Mouse (Mus musculus) yolk sac, embryonic 10.5 days (tissue): ENCODE results near the gene Olfr1036.
"Not testable (repeated sequence)": the region's sequence is repeated elsewhere in the genome, so short reads cannot be mapped to it uniquely, and the experiment has no call there.

Experiments
- DNase-seq: peaks from one replicate; pipeline ENCODE4 v3.0.0-alpha.2; 2017; ENCODE audit warnings: low spot score

The Olfr1036 gene

DNA sequence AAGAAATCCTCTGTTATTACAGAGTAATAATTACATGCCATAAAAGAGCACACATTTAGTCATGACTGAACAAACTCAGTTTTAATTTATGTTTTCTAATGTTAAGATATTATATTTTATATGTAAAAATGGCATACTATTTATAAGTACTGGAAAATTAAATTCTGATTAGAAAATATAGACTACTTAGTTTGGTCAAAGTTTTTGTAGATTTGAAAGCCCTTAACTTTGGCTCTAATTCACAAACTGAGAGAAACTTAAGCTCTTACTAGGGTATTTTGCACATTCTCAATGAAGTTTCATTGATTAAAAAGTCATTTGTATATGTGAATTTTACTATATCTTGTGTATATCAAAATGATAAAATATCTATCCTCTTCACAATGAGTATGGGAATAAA is at the start of gene Olfr1036:
Gene Olfr1036, plus strand, starts transcription at position 301 of the 400 bp plus-strand sequence.
- DNase-seq: not testable (repeated sequence)

DNA sequence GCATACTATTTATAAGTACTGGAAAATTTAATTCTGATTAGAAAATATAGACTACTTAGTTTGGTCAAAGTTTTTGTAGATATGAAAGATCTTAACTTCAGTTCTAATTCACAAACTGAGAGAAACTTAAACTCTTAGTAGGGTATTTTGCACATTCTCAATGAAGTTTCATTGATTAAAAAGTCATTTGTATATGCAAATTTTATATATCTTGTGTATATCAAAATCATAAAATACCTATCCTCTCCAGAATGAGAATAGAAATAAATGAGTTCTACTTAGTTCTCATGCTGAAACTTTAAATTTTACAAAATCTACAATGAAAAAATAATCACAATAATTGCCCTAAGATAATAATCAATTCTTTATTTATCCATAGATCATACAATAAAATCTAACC is 28.2 kb upstream of the Olfr1036 start, which contains the start of gene Olfr1034:
Gene Olfr1034, plus strand, starts transcription at position 301 of the 400 bp plus-strand sequence.
- no peak for DNase-seq

DNA sequence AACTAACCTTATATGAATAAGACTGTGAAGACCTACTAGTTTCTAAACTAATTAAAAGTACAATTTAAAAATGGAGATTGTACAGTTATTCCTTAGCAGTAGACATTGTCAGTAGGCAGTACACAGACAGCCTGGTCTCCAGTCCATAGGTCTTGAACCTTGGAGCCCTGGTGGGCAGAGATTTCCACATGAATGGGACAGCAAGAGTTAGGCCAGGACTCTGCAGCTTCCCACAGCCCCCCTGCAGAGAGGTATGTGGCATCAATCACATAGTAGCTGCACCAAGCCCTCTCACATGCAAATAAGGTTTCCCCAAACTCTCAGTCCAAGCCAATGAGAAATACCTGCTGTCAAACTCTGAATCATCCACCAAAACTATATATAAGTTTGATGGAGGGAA is 23.0 kb upstream of the Olfr1036 start:
- not testable (repeated sequence) for DNase-seq

DNA sequence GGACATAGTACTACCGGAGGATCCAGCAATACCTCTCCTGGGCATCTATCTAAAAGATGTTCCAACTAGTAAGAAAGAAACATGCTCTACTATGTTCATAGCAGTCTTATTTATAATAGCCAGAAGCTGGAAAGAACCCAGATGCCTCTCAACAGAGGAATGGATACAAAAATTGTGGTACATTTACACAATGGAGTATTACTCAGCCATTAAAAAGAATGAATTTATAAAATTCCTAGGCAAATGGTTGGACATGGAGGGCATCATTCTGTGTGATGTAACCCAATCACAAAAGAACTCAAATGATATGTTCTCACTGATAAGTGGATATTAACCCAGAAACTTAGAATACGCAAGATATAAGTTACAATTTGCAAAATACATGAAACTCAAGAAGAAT is 10.0 kb upstream of the Olfr1036 start:
- DNase-seq: not testable (repeated sequence)

DNA sequence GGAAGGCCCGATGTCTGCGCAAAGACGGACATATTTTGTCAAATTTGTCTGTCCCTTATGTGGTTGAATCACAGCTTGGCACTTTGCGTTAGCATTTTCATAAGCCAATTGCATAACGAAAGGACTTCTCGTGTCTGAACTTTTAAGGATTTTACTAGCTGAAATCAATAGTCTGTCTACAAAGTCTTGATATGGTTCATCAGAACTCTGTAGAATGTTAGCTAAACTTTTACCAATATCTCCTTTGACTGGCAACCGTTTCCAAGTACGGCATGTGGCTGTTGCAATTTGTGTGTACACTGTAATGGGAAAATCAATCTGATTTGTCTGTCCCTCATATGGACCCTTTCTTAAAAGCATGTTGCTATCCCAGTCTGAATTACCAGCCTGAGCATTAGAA is 3.6 kb upstream of the Olfr1036 start:
- no peak for DNase-seq

DNA sequence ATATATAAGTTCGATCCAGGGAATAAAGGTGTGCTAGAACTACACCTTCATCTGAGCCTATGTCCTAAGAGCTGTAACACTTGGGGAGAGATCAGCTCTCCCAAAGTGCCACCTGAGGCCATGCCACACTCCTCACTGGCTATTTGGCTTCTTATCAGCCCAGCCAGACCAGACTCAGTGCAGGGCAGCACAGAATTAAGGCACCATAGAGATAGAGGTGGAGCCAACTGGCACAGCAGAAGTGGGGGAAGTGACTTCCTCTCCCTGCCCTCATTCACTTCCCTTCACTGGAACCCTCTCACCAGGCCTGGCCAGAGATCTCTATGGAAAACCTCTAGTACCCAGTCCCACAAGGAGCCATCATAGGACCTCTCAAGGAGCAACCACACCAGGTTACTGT is 6.7 kb downstream of the Olfr1036 start:
- DNase-seq: not testable (repeated sequence)

DNA sequence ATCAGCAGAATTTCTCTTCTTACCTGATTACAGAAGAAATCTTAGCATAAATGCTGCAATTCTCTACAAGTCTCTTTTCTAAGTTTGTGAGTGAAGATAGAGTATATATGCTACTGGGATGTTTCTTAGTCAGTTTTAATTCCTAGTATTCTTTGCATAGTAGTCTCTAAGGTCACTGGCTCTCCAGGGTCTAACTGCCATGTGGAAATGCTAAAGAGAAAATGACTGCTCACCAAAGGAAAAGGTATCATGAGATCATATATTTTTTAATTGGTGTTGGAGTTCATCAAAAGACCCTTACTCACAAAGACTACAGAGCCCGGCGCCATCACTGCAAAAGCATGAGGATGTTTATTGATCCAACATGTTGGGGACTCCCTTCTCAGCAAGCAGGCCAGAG is 13.5 kb downstream of the Olfr1036 start, which contains the start of gene Olfr1037:
Gene Olfr1037, minus strand, starts transcription at position 101 of the 400 bp plus-strand sequence.
- no peak for DNase-seq
